Mouse (Mus musculus): ENCODE measurements at regions not wholly inside any gene's neighbourhood (a gene's known extent, or its start where the extent isn't known, plus 50 kb on each side); places are given as distances from the start of the nearest gene placed in this dataset.

DNA sequence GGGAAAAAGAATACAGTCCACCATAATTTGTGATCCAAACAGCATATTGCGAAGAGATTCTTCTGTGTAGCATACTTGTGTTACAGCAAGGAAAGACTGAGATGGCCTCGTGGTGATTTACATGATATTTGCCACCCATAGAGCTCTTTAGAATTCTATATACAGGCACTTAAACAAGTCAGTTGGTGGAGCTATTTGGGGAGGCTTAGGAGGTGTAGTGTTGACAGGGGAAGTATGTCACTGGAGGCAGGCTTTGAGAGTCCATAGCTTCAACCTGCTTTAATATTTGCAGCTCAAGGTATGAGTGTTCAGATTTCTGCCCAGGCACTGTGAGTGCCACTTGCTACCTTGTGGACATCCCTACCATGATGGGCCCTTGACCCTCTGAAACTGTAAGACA lies 187.3 kb downstream of the Ostf1 start:
- Histone ChIP-seq H3ac (ENCODE audit: control insufficient read depth, insufficient read length, low read depth) (no peak overlapping the region), H3K4me3 (ENCODE audit: insufficient read depth, poor library complexity, severe bottlenecking) (no peak overlapping the region), H3K36me3 (ENCODE audit: control insufficient read depth, insufficient read depth) (no peaks in the 10 kb centered on the region), H3K79me3 (ENCODE audit: low read depth) (no peaks in the 10 kb centered on the region), H3K79me2 (ENCODE audit: control insufficient read depth, insufficient read depth) (no peaks in the 10 kb centered on the region), H3K27me3 (ENCODE audit: control insufficient read depth, insufficient read depth, insufficient read length) (no peaks in the 10 kb centered on the region)
- TF ChIP-seq MYOD1 (IDR thresholded peaks at IDR 0.05; ENCODE audit: control insufficient read depth, insufficient read length, low read depth) (no peak), MAX (IDR thresholded peaks at IDR 0.05) (no peak), CTCF (IDR thresholded peaks at IDR 0.05; ENCODE audit: control insufficient read depth, insufficient read depth, insufficient read length) (no peak), MYOG (IDR thresholded peaks at IDR 0.05; ENCODE audit: control insufficient read depth, extremely low read depth, insufficient read length) (no peak), USF1 (IDR thresholded peaks at IDR 0.05; ENCODE audit: low read depth) (no peak), CEBPB (IDR thresholded peaks at IDR 0.05; ENCODE audit: low read depth) (no peak)

DNA sequence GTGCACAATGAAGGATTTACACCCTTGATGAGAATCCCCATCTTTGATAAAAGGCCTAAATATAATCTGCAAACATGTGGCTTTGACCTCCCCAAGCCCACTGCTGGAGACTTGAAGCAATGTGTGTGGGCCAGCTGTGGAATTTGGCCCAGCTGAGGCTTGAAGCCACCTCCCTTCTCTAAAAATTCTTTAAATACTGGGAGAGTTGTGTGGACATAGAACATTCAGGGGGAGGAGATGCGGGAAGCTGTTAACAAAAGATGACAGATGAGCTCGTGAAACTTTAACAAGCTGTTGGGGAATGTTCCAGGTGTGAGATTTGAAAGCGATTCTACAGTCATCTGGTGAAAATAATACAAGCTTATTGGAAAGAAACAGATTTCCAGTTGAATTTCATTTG lies 195.3 kb downstream of the Ostf1 start:
- H3K79me3 ChIP-seq (ENCODE audit: low read depth) = no peaks in the 10 kb centered on the region
- no peaks in the 10 kb centered on the region for H3K27me3 ChIP-seq (ENCODE audit: control insufficient read depth, insufficient read depth, insufficient read length)
- no peak overlapping the region for H3K4me3 ChIP-seq (ENCODE audit: insufficient read depth, poor library complexity, severe bottlenecking)
- no peak overlapping the region for H3ac ChIP-seq (ENCODE audit: control insufficient read depth, insufficient read length, low read depth)
- H3K79me2 ChIP-seq (ENCODE audit: control insufficient read depth, insufficient read depth) = no peaks in the 10 kb centered on the region
- TF ChIP-seq CTCF (IDR thresholded peaks at IDR 0.05; ENCODE audit: control insufficient read depth, insufficient read depth, insufficient read length) (no peak), MAX (IDR thresholded peaks at IDR 0.05) (no peak), MYOG (IDR thresholded peaks at IDR 0.05; ENCODE audit: control insufficient read depth, extremely low read depth, insufficient read length) (no peak), CEBPB (IDR thresholded peaks at IDR 0.05; ENCODE audit: low read depth) (no peak), FOSL1 (IDR thresholded peaks at IDR 0.05; ENCODE audit: insufficient read depth, low read length, poor library complexity, severe bottlenecking) (no peak), USF1 (IDR thresholded peaks at IDR 0.05; ENCODE audit: low read depth) (no peak), MYOD1 (IDR thresholded peaks at IDR 0.05; ENCODE audit: control insufficient read depth, insufficient read length, low read depth) (no peak)
- H3K36me3 ChIP-seq (ENCODE audit: control insufficient read depth, insufficient read depth) = no peaks in the 10 kb centered on the region

DNA sequence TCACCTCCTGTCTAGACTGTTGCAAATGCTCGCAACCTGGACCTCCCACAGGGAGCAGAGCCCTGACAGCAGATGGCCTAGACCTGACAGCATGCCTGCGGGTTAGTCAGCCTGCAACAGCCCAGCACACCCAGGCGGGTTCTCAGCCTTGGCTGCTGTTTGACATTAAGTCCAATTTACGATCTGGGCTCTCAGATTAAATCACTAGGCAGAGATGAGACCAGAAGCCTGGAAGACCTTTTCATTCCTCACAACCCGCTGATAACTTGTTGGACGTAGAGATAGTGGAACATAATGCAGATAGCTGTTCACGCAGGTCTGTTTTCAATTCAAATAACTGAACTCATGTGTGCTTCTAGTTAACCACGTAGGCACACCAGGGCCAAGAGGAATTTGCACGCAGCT lies 211.2 kb downstream of the Ostf1 start:
- Histone ChIP-seq H3K79me2 (ENCODE audit: control insufficient read depth, insufficient read depth) (no peaks in the 10 kb centered on the region), H3K27me3 (ENCODE audit: control insufficient read depth, insufficient read depth, insufficient read length) (no peaks in the 10 kb centered on the region), H3ac (ENCODE audit: control insufficient read depth, insufficient read length, low read depth) (no peak overlapping the region), H3K36me3 (ENCODE audit: control insufficient read depth, insufficient read depth) (no peaks in the 10 kb centered on the region), H3K79me3 (ENCODE audit: low read depth) (no peaks in the 10 kb centered on the region), H3K4me3 (ENCODE audit: insufficient read depth, poor library complexity, severe bottlenecking) (no peak overlapping the region)
- TF ChIP-seq MYOG (IDR thresholded peaks at IDR 0.05; ENCODE audit: control insufficient read depth, extremely low read depth, insufficient read length) (no peak), CEBPB (IDR thresholded peaks at IDR 0.05; ENCODE audit: low read depth) (no peak), USF1 (IDR thresholded peaks at IDR 0.05; ENCODE audit: low read depth) (no peak), MYOD1 (IDR thresholded peaks at IDR 0.05; ENCODE audit: control insufficient read depth, insufficient read length, low read depth) (no peak), FOSL1 (IDR thresholded peaks at IDR 0.05; ENCODE audit: insufficient read depth, low read length, poor library complexity, severe bottlenecking) (no peak), MAX (IDR thresholded peaks at IDR 0.05) (no peak), CTCF (IDR thresholded peaks at IDR 0.05; ENCODE audit: control insufficient read depth, insufficient read depth, insufficient read length) (no peak)

DNA sequence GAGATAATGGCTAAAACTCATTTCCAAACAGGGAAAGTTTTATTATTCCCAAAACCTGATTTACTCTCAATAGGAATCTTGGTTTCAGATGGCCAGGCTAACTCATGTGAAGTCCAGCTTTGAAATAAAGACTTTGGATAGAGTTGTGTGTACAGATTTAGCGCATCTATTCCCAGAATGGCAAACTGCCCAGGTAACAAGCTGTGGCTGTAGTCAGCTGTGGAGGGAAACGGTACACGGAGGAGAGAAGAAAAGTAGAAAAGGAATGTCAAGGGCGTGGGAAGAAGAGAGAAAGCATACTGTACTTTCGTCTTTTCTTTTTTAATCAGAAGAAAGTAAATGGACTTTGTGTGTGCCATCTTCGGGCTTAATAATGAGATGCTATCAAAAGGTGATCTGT lies 213.1 kb downstream of the Ostf1 start:
- no peaks in the 10 kb centered on the region for H3K27me3 ChIP-seq (ENCODE audit: control insufficient read depth, insufficient read depth, insufficient read length)
- TF ChIP-seq CEBPB (IDR thresholded peaks at IDR 0.05; ENCODE audit: low read depth) (no peak), CTCF (IDR thresholded peaks at IDR 0.05; ENCODE audit: control insufficient read depth, insufficient read depth, insufficient read length) (no peak), FOSL1 (IDR thresholded peaks at IDR 0.05; ENCODE audit: insufficient read depth, low read length, poor library complexity, severe bottlenecking) (no peak)
- no peaks in the 10 kb centered on the region for H3K79me2 ChIP-seq (ENCODE audit: control insufficient read depth, insufficient read depth)
- H3ac ChIP-seq (ENCODE audit: control insufficient read depth, insufficient read length, low read depth) = no peak overlapping the region
- H3K36me3 ChIP-seq (ENCODE audit: control insufficient read depth, insufficient read depth) = no peaks in the 10 kb centered on the region
- H3K4me3 ChIP-seq (ENCODE audit: insufficient read depth, poor library complexity, severe bottlenecking) = no peak overlapping the region
- no peaks in the 10 kb centered on the region for H3K79me3 ChIP-seq (ENCODE audit: low read depth)

DNA sequence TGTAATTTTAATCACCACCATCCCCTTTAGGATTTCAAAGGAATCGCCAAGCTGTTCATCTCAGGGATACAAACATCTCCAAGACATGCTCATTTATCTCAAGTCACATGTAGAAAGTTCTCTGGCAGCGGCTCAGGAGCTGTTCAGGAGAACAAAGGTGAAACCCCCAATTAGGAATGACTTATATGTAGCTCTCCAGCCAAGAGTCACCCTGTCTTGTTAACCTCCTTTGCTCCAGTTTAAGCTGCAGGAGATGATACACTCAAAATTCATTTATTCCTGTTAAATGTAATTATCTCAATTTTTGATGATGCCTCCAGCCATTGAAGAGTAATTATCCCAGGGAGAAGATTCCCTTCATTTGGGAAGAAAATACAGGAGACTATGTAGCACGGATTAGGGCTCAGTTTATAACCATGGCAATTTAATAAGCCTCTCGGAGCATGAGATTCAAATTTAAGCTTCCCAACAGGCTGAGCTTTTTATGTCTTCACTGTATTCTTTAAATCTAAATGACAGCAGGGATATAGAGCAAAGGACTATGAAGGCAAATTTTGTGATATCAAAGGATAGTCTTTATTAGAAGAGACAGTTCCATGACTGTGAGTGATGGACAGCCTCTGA lies 254.0 kb downstream of the Ostf1 start:
- Histone ChIP-seq H3K79me3 (ENCODE audit: low read depth) (no peaks in the 10 kb centered on the region), H3K36me3 (ENCODE audit: control insufficient read depth, insufficient read depth) (no peaks in the 10 kb centered on the region), H3ac (ENCODE audit: control insufficient read depth, insufficient read length, low read depth) (no peak overlapping the region), H3K4me3 (ENCODE audit: insufficient read depth, poor library complexity, severe bottlenecking) (no peak overlapping the region), H3K27me3 (ENCODE audit: control insufficient read depth, insufficient read depth, insufficient read length) (no peaks in the 10 kb centered on the region), H3K79me2 (ENCODE audit: control insufficient read depth, insufficient read depth) (no peaks in the 10 kb centered on the region)
- no peak for TF ChIP-seq MYOG (IDR thresholded peaks at IDR 0.05; ENCODE audit: control insufficient read depth, extremely low read depth, insufficient read length)

DNA sequence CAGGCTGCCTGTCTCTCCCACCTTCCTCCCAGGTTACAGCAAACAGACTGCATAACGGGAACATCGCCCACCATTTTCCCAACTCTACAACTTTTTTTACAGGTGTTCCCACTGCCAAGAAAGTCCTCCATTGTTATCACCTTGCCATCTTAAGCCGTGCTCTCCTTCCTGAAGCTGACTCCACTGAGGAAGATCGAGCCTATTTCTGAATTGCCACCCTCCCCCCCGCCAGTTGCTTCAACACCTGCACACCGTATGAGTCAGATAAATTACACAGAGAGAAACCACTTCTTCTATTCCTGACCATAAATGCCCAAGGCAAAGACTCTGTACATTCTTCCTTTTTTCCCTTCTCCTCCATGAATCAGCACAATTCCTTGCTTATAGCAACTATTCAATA lies 263.0 kb downstream of the Ostf1 start:
- no peaks in the 10 kb centered on the region for H3K79me3 ChIP-seq (ENCODE audit: low read depth)
- H3K4me3 ChIP-seq (ENCODE audit: insufficient read depth, poor library complexity, severe bottlenecking) = no peak overlapping the region
- no peaks in the 10 kb centered on the region for H3K27me3 ChIP-seq (ENCODE audit: control insufficient read depth, insufficient read depth, insufficient read length)
- H3K79me2 ChIP-seq (ENCODE audit: control insufficient read depth, insufficient read depth) = no peaks in the 10 kb centered on the region
- H3ac ChIP-seq (ENCODE audit: control insufficient read depth, insufficient read length, low read depth) = no peak overlapping the region
- no peaks in the 10 kb centered on the region for H3K36me3 ChIP-seq (ENCODE audit: control insufficient read depth, insufficient read depth)
- TF ChIP-seq CEBPB (IDR thresholded peaks at IDR 0.05; ENCODE audit: low read depth) (no peak), MYOD1 (IDR thresholded peaks at IDR 0.05; ENCODE audit: control insufficient read depth, insufficient read length, low read depth) (no peak), MYOG (IDR thresholded peaks at IDR 0.05; ENCODE audit: control insufficient read depth, extremely low read depth, insufficient read length) (no peak), MAX (IDR thresholded peaks at IDR 0.05) (no peak), CTCF (IDR thresholded peaks at IDR 0.05; ENCODE audit: control insufficient read depth, insufficient read depth, insufficient read length) (no peak), USF1 (IDR thresholded peaks at IDR 0.05; ENCODE audit: low read depth) (no peak), FOSL1 (IDR thresholded peaks at IDR 0.05; ENCODE audit: insufficient read depth, low read length, poor library complexity, severe bottlenecking) (no peak)
